Mouse (Mus musculus): ENCODE results near the gene Map1lc3a.
A peak's percentile ranks its signal among the peaks of the same experiment; 100 is the strongest.

Gene Map1lc3a

GRCm38 (mm10) chr2:155276195-155276594 is at the start of gene Map1lc3a:
Gene Map1lc3a (plus strand): TSS chr2:155276297.
- peak; percentile 95 for DNase-seq

DNA sequence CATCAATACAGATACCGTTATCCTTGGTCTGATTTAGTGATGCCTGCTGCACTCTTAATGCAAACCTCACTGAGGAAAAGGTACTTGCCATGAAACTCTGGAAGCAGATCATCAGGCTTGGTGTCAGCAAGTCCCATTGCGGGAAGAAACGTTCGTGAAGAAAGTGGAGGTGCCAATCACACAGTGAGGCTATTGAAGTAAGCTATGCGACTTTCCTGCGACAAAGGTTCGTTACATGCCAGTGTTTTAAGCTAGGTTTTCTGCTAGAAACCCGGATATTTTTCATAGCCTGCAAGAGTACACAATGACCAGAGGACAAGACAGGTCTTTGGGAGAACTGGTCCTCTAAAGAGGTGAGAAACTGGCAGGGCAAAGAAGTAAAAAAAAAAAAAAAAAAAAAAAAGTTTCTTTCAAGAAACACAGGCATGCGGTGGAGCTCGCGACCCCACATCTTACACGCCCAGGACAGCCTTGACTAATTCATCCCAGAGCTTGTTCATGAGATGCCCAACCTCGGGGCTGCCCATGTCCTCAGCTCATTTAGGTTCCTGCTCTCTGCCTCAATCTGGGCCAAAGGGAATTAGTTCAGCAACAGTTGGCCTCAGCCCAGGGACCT is 40.2 kb upstream of the Map1lc3a start:
- no peak for DNase-seq

- DNase-seq, result peak; percentile 98
These were observed 39.6 kb upstream of the Map1lc3a start, which contains the start of gene Dynlrb1 for GRCm38 (mm10) chr2:155236362-155236992. Gene Dynlrb1 (plus strand): TSS chr2:155236533.

DNA sequence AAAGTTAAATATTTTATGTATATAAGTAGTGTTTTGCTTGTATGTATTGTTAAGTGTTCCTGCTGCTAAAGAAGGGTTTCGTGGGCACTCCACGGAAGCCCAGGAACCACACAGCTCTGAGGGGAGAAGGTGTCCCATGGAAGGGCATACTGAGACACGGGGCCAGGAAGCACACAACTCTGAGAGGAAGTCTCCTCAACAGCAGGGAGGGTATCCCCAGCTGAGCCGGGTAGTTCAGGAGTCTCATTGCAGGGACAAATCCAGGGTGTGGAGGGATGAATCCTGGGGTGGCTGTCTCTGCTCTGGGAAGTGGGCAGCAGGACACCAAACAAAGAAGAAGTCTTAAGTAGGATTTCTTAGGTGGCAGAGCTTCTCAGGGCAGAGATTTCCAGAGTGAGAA is 38.8 kb upstream of the Map1lc3a start:
- no peak for DNase-seq

DNA sequence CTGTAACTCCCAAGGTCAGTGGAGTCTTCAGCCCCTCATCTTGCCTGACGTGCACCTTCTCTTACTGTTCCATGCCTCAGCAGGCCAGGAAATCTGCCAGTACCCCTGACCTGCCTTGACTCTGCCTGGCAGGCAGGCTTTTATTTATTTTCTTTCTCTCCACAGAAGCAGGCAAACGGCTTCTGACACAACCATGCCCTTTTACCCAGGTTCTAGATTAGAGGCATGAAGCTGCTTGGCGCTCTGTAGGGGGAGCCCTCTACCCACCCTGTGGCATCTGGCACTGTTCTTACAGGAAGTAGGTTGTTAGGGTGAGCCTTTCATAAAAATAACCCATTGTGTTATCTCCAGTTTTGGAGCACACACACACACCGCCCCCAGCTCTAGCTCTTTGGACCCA is 35.2 kb upstream of the Map1lc3a start:
- DNase-seq, result peak; percentile 33

DNA sequence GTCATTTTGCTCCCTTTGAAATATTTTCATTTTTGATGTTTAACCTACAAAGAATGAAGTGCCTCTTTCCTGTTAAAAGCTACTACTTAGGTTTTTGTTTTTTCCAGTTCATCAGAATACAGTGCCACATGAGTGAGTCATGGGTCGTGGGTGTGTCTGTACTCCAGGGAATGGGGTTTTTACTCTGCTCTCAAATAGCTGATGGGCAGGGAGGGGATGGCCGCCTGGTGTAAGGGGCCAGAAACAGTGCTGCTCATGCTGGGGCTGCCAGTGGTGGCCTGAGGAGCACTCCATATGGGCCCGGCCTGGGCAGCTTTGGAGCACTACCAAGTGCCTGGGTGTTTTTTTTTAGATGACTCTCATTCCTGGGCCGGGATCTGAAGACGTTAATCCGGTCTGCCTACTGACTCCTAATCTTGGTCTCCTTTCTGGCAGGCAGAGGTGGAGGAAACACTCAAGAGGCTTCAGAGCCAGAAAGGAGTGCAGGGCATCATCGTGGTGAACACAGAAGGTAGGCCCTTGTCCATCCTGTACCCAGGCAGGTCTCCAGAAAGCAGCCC is 33.7 kb upstream of the Map1lc3a start:
- DNase-seq, result no peak

DNA sequence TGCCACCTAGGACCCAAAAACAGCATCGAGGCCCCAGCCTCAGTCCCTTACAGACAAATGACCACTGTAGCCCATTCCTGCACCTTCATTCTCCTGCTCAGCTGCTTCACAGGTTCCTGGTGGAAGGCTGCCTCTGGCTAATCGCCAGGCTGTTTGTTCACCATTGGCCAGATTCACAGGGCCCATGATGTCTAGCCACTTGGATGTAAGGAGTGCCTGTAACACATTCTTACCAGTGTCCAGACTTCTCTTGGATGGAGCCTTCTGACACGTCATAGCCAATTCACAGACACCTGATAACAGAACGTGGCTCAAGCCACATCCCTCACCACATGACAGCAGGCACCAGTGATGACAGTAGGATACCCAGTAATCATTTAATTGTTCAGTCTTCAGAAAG is 29.9 kb upstream of the Map1lc3a start:
- DNase-seq, result no peak

DNA sequence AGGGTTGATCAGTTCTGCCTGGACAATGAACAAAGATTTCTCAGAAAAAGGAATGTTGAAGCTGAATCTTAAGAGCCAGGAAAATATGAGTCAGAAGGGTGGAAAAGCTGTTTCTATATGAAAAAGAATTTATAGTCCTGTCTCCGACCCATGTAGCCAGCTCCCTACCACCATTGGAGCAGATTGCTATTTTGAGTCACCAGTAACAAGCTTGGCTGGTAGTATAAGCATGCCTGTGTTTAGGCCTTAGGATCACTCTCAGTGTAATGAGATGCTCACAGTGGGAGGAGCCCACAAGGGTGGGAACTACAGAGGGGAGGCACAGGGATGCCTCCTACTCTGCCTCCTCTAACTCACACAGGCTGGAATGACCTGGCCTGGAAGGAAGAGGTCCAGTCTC is 27.9 kb upstream of the Map1lc3a start:
- no peak for DNase-seq

- DNase-seq, result no peak
These were observed 27.4 kb upstream of the Map1lc3a start for GRCm38 (mm10) chr2:155248718-155249117.

DNA sequence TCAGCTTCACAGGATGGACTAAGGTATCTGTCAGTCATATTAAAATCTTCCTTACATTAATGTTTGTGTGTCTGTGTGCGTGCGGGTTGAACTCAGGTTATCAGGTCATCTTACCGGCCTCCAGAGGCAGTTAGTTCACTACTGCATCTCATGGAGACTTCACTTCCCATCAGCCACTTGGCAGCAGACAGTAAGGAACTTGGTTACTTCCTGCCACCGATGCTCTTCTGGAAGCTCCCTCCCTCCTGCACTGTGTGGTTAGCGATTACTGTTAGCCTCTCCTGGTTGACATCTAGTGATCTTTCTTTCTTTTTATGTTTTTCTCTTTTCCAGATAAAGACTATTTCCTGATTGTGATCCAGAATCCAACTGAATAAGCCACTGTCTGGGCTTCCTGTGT is 26.5 kb upstream of the Map1lc3a start:
- no peak for DNase-seq

DNA sequence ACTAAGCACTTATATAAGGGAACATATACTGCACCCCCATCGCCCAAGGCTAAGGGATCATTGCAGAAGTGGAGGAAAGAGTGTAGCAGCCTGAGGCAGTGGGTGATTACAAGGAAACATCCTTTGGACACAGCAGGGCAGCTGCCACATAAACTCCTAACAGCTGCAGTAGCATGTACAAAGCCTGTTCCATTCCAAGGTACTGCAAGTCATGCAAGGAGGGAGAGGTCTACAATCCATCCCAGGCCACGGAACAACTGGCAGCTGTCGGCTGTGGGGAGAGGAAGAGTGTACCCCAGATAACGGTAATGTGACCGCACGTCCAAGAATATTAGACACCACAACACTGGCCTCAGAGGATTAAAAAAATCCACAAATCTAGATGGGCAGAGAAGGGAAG is 10.6 kb upstream of the Map1lc3a start:
- DNase-seq, result no peak

DNA sequence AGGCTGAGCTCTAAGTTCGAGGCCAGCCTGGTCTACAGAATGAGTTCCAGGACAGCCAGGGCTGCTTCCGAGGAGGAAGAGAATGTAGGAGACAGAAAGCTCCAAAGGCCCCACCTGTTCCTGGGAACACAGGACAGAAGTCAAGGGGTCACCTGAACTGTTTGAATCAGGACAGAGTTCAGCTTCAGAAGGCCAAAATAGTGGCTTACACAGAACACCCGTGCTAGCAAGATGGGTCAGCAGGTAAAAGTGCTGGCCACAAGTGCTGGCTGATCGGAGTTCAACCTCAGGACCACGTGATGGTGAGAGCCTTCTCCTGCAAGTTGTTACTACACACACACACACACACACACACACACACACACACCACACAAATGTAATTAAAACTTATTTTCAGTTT is 9.2 kb upstream of the Map1lc3a start:
- peak; percentile 62 for DNase-seq

DNA sequence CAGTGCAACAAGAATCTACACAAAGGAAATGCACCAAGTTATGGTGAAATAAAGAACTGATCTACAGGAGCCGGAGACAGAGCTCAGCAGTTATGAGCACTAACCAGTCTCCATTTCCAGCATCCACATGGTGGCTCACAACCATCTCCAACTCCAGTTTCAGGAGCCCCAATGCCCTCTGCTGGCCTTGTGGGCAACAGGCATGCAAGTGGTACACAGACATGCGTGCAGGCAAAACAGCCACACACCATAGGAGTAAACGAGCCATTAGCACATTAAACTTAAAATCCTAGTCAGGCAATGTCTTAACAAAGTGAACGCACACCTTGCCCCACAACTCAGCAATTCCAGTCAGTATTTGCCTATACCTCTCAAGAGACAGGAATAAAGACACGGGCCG is 4.1 kb upstream of the Map1lc3a start:
- DNase-seq, result no peak

DNA sequence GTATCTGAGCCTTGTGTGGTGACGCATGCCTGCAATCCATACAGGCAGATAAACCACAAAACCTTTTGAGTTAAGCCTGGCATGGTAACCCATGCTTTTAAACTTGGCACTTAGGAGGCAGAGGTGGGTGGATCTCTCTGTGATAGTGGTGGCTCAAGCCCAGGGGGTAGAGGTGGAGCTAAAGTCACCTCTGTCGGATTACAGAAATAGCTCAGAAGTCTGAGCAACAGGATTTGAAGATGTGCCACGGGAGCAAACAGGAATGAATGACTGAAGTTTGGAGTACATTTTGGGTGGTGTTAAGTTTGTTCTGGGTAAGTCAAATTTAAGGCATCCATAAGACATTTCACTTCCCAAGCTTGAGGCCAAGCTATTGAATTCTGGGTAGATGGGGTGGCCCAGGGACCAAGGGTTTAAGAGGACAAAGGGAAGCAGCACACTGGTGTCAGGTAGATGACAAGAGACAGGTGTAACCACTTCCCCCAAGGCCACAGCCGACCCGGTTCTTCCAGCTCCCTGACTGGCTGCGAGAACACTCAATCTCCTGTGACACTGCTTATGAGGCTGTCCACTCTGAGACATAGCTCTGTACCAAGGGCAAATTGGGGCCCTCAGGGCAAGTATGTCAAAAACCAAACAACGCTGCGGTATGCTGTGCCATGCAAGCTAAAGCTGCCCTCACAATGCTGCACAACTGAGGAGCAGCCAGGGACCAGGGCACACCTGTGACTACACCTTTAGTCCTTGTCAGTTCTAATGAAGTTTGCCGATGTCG is 3.5 kb upstream of the Map1lc3a start:
- DNase-seq, result no peak

- DNase-seq, result no peak
These were observed 2.5 kb upstream of the Map1lc3a start for GRCm38 (mm10) chr2:155273603-155274002.

- DNase-seq, result peak; percentile 72
These were observed 601 bp downstream of the Map1lc3a start for GRCm38 (mm10) chr2:155276621-155277175.

DNA sequence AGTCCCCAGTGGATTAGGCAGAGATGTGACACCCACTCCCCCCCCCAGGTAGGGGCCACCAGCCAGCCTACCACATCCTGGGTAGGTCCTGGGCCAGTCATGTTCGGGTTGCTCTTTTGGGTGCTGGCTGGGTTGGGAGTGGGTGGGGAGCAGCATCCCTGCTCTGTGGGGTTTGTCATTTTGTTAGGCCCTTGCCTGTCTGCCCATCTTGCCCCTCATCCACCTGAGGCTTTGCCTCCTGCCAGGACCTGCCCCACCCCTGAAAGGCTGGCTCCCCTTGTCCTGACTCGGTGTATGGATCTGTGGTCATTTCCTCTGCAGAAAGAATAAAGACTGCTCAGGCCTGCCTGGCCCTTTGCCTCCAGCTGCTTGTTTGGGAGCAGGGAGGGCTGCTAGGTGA is 1.6 kb downstream of the Map1lc3a start:
- DNase-seq, result peak; percentile 10

- DNase-seq, result peak; percentile 14
These were observed 2.3 kb downstream of the Map1lc3a start for GRCm38 (mm10) chr2:155278361-155278760.

DNA sequence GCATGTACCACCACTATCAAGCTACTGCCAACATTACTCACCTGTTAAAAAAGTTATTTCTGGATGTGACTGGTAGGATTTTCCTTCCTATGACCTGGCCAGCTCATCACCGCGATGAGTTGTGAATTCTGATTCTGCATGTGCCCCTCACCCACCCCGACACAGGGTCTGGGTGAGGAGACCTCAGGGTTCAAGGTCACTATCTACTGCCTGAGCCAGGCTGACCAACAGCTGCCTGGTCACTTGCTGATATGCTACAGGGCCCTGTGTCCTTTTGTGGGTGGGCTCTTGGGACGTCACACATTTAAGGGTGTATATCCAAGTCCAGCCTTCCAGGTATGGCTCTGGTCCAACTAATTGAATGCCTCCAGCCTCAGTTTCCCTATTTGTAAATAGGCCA is 3.1 kb downstream of the Map1lc3a start:
- DNase-seq, result no peak

DNA sequence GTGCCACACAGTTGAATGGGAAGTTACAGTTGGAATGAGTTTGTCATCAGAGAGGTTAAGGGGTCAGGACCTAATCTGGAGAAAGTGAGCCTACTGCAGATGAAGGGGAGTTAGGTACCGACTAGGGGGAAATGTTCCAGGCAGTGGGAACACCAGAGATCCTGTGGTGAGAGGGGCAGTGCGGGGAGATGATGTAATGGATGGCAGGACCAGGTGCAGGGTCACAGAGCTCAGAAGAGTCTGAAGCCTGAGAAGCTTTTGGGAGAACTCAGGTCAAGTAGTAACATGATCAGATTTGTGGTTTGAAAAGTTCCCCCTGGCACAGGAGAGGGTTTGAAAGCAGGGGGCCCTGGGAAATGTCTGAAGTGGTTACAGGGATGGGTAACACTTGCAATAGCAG is 4.0 kb downstream of the Map1lc3a start:
- DNase-seq, result no peak

- DNase-seq, result no peak
These were observed 7.7 kb downstream of the Map1lc3a start for GRCm38 (mm10) chr2:155283793-155284192.

DNA sequence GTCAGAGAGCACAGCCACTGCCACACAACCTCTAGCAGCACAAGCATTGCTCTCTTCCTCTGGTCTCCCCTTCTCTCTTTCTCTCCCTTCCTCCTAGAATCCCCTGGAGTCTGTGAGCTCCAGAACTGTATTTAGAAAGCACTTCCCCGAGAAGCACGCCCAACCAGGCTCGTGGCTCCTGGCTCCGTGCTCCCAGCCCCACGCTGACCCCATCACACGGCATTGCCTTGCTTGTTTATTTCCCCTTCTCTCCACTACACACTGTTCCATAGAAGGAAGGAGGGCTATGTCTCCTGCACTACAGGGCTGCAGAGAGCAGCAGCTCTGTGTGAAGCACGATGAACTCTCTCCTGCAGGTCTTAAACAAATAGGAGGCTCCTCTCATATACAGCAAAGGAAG is 8.6 kb downstream of the Map1lc3a start:
- no peak for DNase-seq

- no peak for DNase-seq
These were observed 9.6 kb downstream of the Map1lc3a start for GRCm38 (mm10) chr2:155285744-155286143.

Data from kidney, adult 11 months (tissue).